Mouse (Mus musculus) hindbrain, embryonic 14.5 days (tissue): ENCODE data around the gene Eif5a. TPM values are rescaled to one million over a fixed set of nuclear protein-coding genes. Genes with fewer than 3 reads are reported as not detected.
"Not testable (repeated sequence)": the region's sequence is repeated elsewhere in the genome, so short reads cannot be mapped to it uniquely, and the experiment has no call there.

Source experiments
- ATAC-seq: fragments of 200-750 bp; cut with Nextera tagmentation; 2 replicates; pipeline ENCODE4 v1.8.0; 2017; ENCODE audit warnings: moderate number of reproducible peaks, mild to moderate bottlenecking, moderate TSS enrichment, moderate library complexity; ENCODE audit not compliant: low FRiP score
- DNase-seq: peaks from one replicate; pipeline ENCODE4 v3.0.0-alpha.2; 2015; ENCODE audit warnings: low spot score
- H3K27ac ChIP-seq: fragments of 300-500 bp; sonication (generic); 2 replicates; pipeline ENCODE4 v1.5.1; 2014; ENCODE audit warnings: mild to moderate bottlenecking, moderate library complexity
- H3K27me3 ChIP-seq: fragments of 300-500 bp; sonication (generic); 2 replicates; pipeline ENCODE4 v1.6.1; 2014; ENCODE audit warnings: mild to moderate bottlenecking, low read length, mixed read lengths; ENCODE audit not compliant: control insufficient read depth, insufficient read depth
- H3K36me3 ChIP-seq: fragments of 300-500 bp; sonication (generic); replicated peaks from 2 replicates; pipeline ENCODE4 v1.6.1; 2014; ENCODE audit not compliant: control insufficient read depth, insufficient read depth
- H3K4me1 ChIP-seq: fragments of 300-500 bp; sonication (generic); replicated peaks from 2 replicates; pipeline ENCODE4 v1.6.1; 2014; ENCODE audit warnings: antibody characterized with exemption, low read length, mixed read lengths; ENCODE audit not compliant: control insufficient read depth, insufficient read depth
- H3K4me2 ChIP-seq: fragments of 300-500 bp; sonication (generic); replicated peaks from 2 replicates; pipeline ENCODE4 v1.6.1; 2014; ENCODE audit warnings: mild to moderate bottlenecking, moderate library complexity
- H3K4me3 ChIP-seq: fragments of 300-500 bp; sonication (generic); replicated peaks from 2 replicates; pipeline ENCODE4 v1.5.1; 2014; ENCODE audit warnings: mild to moderate bottlenecking, low read length
- H3K9ac ChIP-seq: fragments of 300-500 bp; sonication (generic); 2 replicates; pipeline ENCODE4 v1.6.1; 2014
- H3K9me3 ChIP-seq: fragments of 300-500 bp; sonication (generic); 2 replicates; pipeline ENCODE4 v1.6.1; 2016; ENCODE audit warnings: low read length; ENCODE audit not compliant: control insufficient read depth
- WGBS: fragments of 180-500 bp; shearing (Covaris S2); extraction: QIAGEN DNeasy Blood & Tissue Kit; methylation state at CpG from one replicate; pipeline ENCODE4 v1.1.7; 2014; 5-methylcytosine and 5-hydroxymethylcytosine counted together
- polyA plus RNA-seq: library from polyadenylated mRNA; unstranded; fragments of >200 nt; fragmentation: Nextera tagmentation; extraction: Ambion mirVana; gene quantifications from 2 replicates; pipeline ENCODE4 v1.2.1, GENCODE M21; 2014

The Eif5a gene
- polyA plus RNA-seq, 1 experiment from 2014 or later: 1,061 TPM

DNA sequence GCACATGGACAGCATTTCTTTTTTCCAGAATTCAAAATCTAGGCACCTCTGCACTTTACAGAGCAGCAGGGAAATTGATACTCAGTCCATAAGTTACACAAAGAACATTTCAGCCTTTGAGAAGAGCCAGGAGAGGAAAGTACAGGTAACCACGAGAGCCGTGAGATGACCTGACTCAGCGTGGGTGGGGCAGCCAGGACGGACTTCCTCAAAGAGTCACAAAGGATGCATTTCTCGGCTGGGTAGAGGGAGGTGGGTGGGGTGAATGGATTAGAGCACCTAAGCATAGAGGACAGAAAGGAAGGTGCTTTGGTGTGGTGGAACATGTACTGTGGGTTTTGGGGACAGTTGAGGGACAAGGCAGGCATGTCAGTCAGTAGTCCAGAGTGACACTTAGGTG, 40.1 kb upstream of the Eif5a start:
- WGBS: 51% methylated on average over 5 of the region's 5 CpGs
- no peak overlapping the region for H3K27ac ChIP-seq
- H3K9me3 ChIP-seq: no peaks in the 10 kb centered on the region
- DNase-seq: no peak
- H3K9ac ChIP-seq: no peak overlapping the region
- H3K27me3 ChIP-seq: peaks cover 58% of the 10 kb centered on the region
- H3K4me2 ChIP-seq: no peak overlapping the region
- no peak overlapping the region for H3K4me3 ChIP-seq
- 0 out of 2 replicates have a peak, but pooled peaks cover 7% of the 10 kb centered on the region for H3K4me1 ChIP-seq
- H3K36me3 ChIP-seq: no peaks in the 10 kb centered on the region
- ATAC-seq: no peak

DNA sequence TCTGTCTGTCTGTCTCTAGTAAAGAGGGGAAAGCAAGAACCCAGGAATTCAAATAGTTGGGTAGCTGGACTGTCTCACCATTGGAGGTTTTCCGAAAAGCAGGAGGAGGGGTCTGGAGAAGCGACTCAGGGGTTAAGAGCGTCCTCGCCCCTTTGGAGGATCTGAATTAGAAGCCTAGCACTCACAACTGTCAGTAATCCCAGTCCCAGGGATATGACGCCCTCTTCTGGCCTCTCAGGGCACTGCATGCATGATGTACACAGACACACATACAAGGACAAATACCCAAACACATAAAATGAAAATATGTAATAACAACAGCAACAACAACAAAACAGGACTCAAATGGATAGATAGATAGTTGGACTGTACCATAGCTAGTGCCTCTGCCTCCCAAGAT, 38.9 kb upstream of the Eif5a start:
- H3K4me3 ChIP-seq: no peak overlapping the region
- peaks cover 46% of the 10 kb centered on the region for H3K27me3 ChIP-seq
- ATAC-seq: no peak
- no peak overlapping the region for H3K4me2 ChIP-seq
- no peaks in the 10 kb centered on the region for H3K9me3 ChIP-seq
- no peak overlapping the region for H3K9ac ChIP-seq
- H3K36me3 ChIP-seq: no peaks in the 10 kb centered on the region
- H3K27ac ChIP-seq: no peak overlapping the region
- H3K4me1 ChIP-seq: 0 out of 2 replicates have a peak, but pooled peaks cover 2% of the 10 kb centered on the region
- 28% methylated on average over 5 of the region's 5 CpGs for WGBS
- no peak for DNase-seq

GRCm38 (mm10) chr11:69956218-69956617, 34.5 kb upstream of the Eif5a start:
- H3K27me3 ChIP-seq: peaks cover 2% of the 10 kb centered on the region; the same call in 1 of the 2 replicates
- no peak for ATAC-seq
- 75% methylated on average over 1 of the region's 1 CpGs for WGBS
- H3K9me3 ChIP-seq: no peaks in the 10 kb centered on the region
- H3K36me3 ChIP-seq: no peaks in the 10 kb centered on the region
- H3K4me3 ChIP-seq: no peak overlapping the region
- H3K9ac ChIP-seq: no peak overlapping the region
- no peak overlapping the region for H3K27ac ChIP-seq
- no peaks in the 10 kb centered on the region for H3K4me1 ChIP-seq
- H3K4me2 ChIP-seq: no peak overlapping the region
- no peak for DNase-seq

GRCm38 (mm10) chr11:69955618-69956017, 33.9 kb upstream of the Eif5a start:
- not testable (repeated sequence) for H3K9ac ChIP-seq, H3K4me1 ChIP-seq, H3K27me3 ChIP-seq, H3K36me3 ChIP-seq, ATAC-seq, DNase-seq, H3K4me2 ChIP-seq, H3K27ac ChIP-seq, H3K4me3 ChIP-seq, H3K9me3 ChIP-seq
- 70% methylated on average over 4 of the region's 4 CpGs for WGBS

- H3K27ac ChIP-seq: no peak overlapping the region
- H3K9me3 ChIP-seq: no peaks in the 10 kb centered on the region
- peaks cover 4% of the 10 kb centered on the region; the same call in 1 of the 2 replicates for H3K4me1 ChIP-seq
- peaks cover 4% of the 10 kb centered on the region for H3K27me3 ChIP-seq
- H3K9ac ChIP-seq: no peak overlapping the region
- DNase-seq (no peak), ATAC-seq (no peak)
- H3K36me3 ChIP-seq: no peaks in the 10 kb centered on the region
- WGBS: 74% methylated on average over 11 of the region's 11 CpGs
- H3K4me3 ChIP-seq: no peak overlapping the region
- no peak overlapping the region for H3K4me2 ChIP-seq
These were observed 31.6 kb upstream of the Eif5a start for GRCm38 (mm10) chr11:69953267-69953915.

DNA sequence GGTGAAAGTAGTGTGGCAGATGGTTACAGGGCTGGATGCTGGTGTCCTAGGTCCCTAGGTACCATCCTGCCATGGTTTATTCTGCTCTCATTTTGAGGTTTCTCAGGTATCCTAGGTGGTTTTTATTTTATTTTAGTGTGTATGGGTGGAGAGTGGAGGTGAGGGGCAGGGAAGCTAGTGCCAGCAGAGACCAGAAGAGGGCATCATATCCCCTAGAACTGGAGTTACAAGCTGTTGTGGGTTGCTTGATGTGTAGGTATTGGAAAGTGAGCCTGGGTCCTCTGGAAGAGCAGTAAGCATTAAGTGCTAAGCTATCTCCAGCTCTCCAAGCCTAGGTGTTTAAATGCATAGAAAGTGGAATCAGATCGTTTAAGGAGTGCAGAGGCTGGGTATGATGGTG, 30.5 kb upstream of the Eif5a start:
- Histone ChIP-seq H3K27ac (no peak overlapping the region), H3K4me2 (no peak overlapping the region), H3K4me3 (no peak overlapping the region), H3K36me3 (no peaks in the 10 kb centered on the region), H3K9me3 (no peaks in the 10 kb centered on the region), H3K27me3 (peaks cover 10% of the 10 kb centered on the region), H3K9ac (no peak overlapping the region), H3K4me1 (peaks cover 6% of the 10 kb centered on the region; the same call in 1 of the 2 replicates)
- 39% methylated on average over 1 of the region's 1 CpGs for WGBS
- ATAC-seq (no peak), DNase-seq (no peak)

DNA sequence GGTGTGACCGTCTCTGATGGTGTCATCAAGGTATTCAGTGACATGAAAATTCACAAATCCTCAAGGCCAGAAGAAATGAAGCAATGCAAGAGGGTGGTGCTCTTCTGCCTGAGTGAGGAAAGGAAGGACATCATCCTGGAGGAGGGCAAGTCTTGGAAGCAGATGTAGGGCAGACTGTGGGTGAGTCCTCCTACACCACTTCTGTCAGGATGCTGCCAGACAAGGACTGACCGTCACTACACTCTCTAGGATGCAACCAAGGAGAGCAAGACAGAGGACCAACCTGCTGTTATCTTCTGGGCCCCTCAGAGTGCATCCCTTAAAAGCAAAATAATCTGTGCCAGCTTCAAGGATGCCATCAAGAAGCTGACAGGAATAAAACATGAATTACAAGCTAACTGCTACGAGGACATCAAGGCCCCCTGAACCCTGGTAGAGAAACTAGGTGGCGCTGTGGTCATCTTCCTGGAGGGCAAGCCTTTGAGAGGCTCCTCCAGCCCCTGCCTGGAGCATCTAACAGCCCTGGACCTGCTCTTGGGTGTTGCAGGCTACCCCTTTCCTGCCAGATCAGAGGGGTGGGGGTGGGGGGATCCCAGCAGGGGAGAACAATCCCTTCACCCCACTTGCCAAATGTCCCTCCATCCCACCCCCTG, 29.2 kb upstream of the Eif5a start:
- no peak for DNase-seq
- Histone ChIP-seq H3K4me3 (no peak overlapping the region), H3K27ac (no peak overlapping the region), H3K27me3 (peaks cover 13% of the 10 kb centered on the region), H3K9ac (no peak overlapping the region), H3K4me1 (peaks cover 6% of the 10 kb centered on the region; the same call in 1 of the 2 replicates), H3K36me3 (no peaks in the 10 kb centered on the region), H3K4me2 (no peak overlapping the region), H3K9me3 (no peaks in the 10 kb centered on the region)
- 47% methylated on average over 4 of the region's 4 CpGs for WGBS
- ATAC-seq: no peak

GRCm38 (mm10) chr11:69948763-69949150, 27.0 kb upstream of the Eif5a start:
- Histone ChIP-seq H3K4me1 (peaks cover 6% of the 10 kb centered on the region; the same call in 1 of the 2 replicates), H3K4me3 (peak overlapping the region; percentile 40), H3K27ac (no peak overlapping the region; the same call in 1 of the 2 replicates), H3K9ac (0 out of 2 replicates have a peak overlapping the region, but pooled peaks have one; percentile 42), H3K9me3 (no peaks in the 10 kb centered on the region), H3K4me2 (peak overlapping the region; percentile 58), H3K36me3 (no peaks in the 10 kb centered on the region; the same call in 1 of the 2 replicates), H3K27me3 (peaks cover 13% of the 10 kb centered on the region)
- peak; percentile 83 for DNase-seq
- WGBS: 2% methylated on average over 14 of the region's 14 CpGs
- ATAC-seq: peak; percentile 3; the same call in 1 of the 2 replicates

DNA sequence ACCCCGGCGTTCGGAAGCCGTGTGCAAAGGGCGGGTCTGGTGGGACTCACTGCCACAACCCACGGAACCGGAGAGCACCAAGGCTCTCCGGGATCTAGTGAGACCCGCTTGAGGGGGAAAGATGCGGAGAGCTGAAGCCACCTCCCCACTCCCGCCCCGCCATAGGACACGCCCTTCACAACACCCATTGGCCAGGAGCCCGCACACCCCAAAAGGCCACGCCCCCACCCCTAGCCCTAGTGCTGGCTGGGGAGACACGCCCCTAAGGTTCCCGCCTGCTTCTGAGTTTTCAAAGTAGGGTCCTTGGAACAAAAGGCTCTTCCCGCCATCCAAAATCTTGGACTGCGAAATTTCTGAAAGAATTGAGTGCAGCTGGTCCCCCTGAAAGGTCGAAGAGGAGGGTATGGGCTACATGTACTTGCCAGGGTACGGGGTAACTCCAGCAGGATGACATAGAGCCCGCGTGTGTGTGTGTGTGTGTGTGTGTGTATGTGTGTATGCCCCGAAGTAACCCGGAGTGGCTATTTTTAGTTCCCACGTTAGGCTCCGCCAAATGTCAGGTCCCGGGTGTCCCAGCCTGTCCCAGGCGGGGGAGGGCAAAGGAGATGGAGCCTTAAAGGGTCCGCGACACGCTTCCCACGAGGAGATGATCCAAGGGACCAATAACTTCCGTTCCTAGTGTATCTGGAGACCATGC, 26.5 kb upstream of the Eif5a start, which contains the start of gene Slc2a4:
Gene Slc2a4 (minus strand): TSS at position 123 of the 697 bp plus-strand sequence.
- H3K9me3 ChIP-seq: no peaks in the 10 kb centered on the region
- peak within 1 kb of the TSS; percentile 40 for H3K4me3 ChIP-seq
- ATAC-seq: peak; percentile 92
- H3K4me1 ChIP-seq: peaks cover 6% of the 10 kb centered on the region; the same call in 1 of the 2 replicates
- no peaks in the 10 kb centered on the region; the same call in 1 of the 2 replicates for H3K36me3 ChIP-seq
- DNase-seq: peak; percentile 82
- peaks cover 13% of the 10 kb centered on the region for H3K27me3 ChIP-seq
- H3K27ac ChIP-seq: no peak within 1 kb of the TSS; the same call in 1 of the 2 replicates
- H3K9ac ChIP-seq: peak within 1 kb of the TSS; percentile 42; the same call in 1 of the 2 replicates
- WGBS: under 1% methylated on average over 34 of the region's 34 CpGs
- peak within 1 kb of the TSS; percentile 58 for H3K4me2 ChIP-seq
